Mouse (Mus musculus) 3134 (cell line): Measurements from ENCODE around the gene Lipm.

Source experiments
- DNase-seq: peaks from one replicate; pipeline ENCODE4 v3.0.0-alpha.2; 2011; ENCODE audit warnings: low spot score; ENCODE audit not compliant: insufficient read length; ENCODE audit errors: extremely low read depth

The Lipm gene

GRCm38 (mm10) chr19:34100633-34101032 is at the start of gene Lipm:
TSS of gene Lipm (plus strand) at chr19:34100933.
- no peak for DNase-seq

- DNase-seq = peak; percentile 69
Observed at GRCm38 (mm10) chr19:34051502-34051901, 49.2 kb upstream of the Lipm start.

- DNase-seq = no peak
Observed at GRCm38 (mm10) chr19:34063547-34063946, 37.2 kb upstream of the Lipm start.

GRCm38 (mm10) chr19:34064059-34064458 is 36.7 kb upstream of the Lipm start:
- no peak for DNase-seq

- DNase-seq = peak; percentile 32
Observed at GRCm38 (mm10) chr19:34066779-34067472, 33.8 kb upstream of the Lipm start, which contains the start of gene Lipn. TSS of gene Lipn (plus strand) at chr19:34067358.

GRCm38 (mm10) chr19:34074239-34074638 is 26.5 kb upstream of the Lipm start:
- no peak for DNase-seq

GRCm38 (mm10) chr19:34078130-34078529 is 22.6 kb upstream of the Lipm start:
- DNase-seq = no peak

GRCm38 (mm10) chr19:34089011-34089680 is 11.6 kb upstream of the Lipm start:
- no peak for DNase-seq

GRCm38 (mm10) chr19:34095381-34095780 is 5.4 kb upstream of the Lipm start:
- no peak for DNase-seq

GRCm38 (mm10) chr19:34096228-34096627 is 4.5 kb upstream of the Lipm start:
- DNase-seq = no peak

- no peak for DNase-seq
Observed at GRCm38 (mm10) chr19:34101888-34102287, 1.2 kb downstream of the Lipm start.

GRCm38 (mm10) chr19:34104841-34105240 is 4.1 kb downstream of the Lipm start:
- no peak for DNase-seq

GRCm38 (mm10) chr19:34119102-34119501 is 18.4 kb downstream of the Lipm start:
- no peak for DNase-seq

GRCm38 (mm10) chr19:34119653-34120052 is 18.9 kb downstream of the Lipm start:
- DNase-seq = no peak

- peak; percentile 53 for DNase-seq
Observed at GRCm38 (mm10) chr19:34120107-34120731, 19.5 kb downstream of the Lipm start.

GRCm38 (mm10) chr19:34138720-34139430 is 38.1 kb downstream of the Lipm start:
- DNase-seq = no peak

- DNase-seq = no peak
Observed at GRCm38 (mm10) chr19:34139431-34140046, 38.8 kb downstream of the Lipm start.

- no peak for DNase-seq
Observed at GRCm38 (mm10) chr19:34148421-34148820, 47.7 kb downstream of the Lipm start.

GRCm38 (mm10) chr19:34151909-34152308 is 51.2 kb downstream of the Lipm start:
- no peak for DNase-seq

- DNase-seq = no peak
Observed at GRCm38 (mm10) chr19:34153263-34154144, 52.8 kb downstream of the Lipm start.
